Mouse (Mus musculus): ENCODE data around the gene Aqp6.

The Aqp6 gene

DNA sequence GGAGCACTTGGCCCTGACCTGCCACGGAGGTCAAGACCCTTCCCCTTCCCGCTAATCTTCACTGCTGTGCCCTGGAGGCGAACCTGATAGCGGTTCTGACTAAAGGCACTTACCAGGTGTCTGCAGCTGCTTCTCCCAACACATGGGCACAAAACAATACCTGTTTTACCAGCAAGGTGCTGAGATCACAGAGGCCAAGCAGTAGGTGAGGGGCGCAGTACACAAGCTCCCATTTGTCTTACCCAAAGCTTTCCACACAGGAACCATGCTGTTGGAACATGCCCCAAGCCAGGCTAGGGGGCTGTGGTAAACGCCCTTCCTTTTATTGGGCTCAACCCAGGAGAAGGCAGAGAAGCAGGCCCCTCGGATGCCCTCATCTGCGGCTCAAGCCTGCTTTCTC is 3.6 kb upstream of the Aqp6 start:
- no peak for DNase-seq (ENCODE audit: low read depth, low spot score)

DNA sequence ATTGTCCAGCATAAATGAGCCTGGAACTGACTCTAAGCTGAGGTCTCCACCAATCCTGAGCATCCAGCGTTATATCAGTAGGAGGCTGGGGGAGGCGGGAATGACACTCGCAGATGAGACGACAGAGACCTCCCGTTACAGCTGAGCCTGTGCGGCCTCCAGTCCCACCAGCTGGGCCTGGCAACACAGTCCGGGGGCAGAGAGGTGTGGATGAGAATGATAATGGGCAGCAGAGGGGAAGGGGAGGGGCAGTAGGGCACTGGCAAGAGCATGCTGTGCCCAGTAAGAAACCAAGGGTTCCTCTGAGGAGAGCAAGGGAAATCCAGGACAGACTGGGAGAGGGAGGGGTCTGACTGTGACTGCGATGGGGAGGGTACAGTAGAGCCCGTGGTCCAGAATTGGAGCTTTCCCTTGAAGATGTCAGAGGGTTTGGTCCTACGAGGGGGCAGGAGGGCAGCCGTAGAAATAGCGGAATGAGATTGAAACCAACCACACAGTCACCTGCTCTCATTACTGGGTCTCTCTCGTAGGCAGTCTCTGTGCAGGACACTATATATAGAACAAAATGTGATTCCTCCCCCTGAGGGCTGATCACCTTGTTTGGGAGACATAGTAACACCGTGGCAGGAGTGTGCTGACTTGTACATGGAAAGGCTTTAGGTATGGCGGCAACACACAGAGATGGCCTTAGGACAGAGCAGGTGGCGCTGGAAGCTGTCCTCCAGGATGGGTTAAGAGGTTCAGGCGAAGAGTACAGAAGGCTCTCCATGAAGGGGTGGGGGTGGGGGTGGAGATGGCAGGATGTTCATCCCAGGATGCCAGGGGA is 1.7 kb upstream of the Aqp6 start:
- DNase-seq (ENCODE audit: low read depth, low spot score): peak; percentile 90

DNA sequence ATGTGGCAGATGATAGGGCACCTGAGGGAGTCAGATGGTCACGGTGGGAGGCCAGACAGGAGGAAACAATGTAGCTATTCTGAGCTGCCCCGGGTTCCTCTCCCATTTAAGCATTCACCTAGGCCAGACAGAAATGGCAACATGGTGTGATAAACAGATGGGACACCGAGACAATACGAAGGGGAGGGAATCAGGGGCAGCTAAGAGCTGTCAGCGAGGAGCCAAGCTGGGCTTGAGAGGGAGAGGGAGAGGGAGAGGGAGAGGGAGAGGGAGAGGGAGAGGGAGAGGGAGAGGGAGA is 572 bp downstream of the Aqp6 start:
- peak; percentile 99 for DNase-seq (ENCODE audit: low read depth, low spot score)

DNA sequence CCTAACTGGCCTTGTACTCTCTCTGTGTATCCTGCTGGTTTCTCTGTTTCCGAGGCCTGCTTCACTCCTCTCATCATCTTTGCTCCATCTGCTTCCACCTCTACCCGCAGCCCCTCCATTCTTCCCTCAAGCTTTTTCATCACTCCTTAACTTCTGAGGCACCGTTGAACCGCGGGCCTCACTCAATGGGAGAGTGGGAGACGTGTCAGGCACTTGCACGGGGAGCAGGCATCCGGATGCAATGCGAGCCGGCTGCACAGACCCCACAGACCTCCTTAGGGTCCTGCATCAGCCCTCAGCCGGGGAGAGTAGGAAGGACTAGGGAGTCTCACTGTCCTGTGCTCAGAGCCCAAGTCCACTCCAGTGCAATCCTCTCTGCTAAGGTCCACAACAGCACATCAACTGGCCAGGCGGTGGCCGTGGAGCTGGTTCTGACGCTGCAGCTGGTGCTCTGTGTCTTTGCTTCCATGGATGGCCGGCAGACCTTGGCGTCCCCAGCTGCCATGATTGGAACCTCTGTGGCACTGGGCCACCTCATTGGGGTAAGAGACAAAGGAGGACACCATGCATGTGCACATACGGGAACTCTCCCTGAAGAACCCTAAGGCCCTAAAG is 1.1 kb downstream of the Aqp6 start:
- peak; percentile 23 for DNase-seq (ENCODE audit: low read depth, low spot score)

DNA sequence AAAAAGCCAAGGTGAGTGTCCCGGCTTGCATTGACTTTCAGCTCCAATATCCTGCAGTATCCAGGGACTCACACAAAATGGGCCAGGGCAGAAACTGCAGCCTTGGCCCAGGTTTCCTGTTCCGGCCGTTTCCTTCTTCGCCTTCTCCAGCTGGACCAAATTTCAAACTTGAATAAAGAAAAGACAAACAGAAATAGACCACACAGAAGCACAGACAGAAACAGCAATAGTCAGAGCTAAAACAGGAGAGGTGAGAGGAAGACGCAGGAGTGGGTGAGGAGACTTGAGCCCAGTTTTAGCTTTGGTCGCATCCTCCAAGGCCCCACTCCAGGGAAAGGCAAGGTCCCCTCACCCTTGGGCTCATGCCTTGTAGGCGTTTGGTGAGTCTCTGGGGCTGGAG is 2.0 kb downstream of the Aqp6 start:
- DNase-seq (ENCODE audit: low read depth, low spot score): peak; percentile 63

DNA sequence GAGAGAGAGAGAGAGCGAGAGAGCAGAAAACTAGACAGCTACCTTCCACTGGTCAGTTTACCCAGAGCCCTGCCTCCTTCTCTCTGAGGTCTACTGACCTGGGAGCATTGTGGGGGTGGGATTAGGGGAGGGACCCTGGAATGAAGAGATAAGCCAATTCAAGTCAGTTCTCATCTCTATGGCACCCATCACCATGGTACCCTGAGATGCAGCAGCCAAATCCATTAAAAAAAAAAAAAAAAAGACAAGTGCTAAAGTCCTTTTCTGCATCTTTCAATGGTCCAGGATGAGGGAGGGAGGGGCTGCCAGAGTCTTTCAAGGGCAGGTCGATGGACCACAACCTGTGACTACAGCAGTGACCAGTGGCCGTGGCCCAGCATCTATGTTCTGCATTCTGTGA is 4.4 kb downstream of the Aqp6 start:
- DNase-seq (ENCODE audit: low read depth, low spot score): peak; percentile 31

DNA sequence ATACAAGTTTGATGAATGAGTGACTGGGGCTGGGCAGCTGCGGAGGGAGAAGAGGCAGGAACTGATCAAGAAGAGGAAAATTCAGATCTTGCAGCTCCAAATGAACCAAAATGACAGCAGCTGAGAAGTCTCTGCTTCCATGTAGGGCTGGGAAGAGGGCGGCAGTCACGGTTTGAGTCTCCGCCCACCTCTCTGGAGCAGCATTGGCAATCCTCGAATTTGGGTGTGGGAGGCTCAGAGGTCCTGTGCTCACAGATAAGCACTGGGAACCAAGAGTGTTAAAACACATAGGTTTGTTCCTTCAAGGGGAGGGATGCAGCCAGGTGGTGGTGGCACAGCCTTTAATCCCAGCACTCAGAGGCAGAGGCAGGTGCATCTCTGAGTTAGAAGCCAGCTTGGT is 5.3 kb downstream of the Aqp6 start:
- DNase-seq (ENCODE audit: low read depth, low spot score): peak; percentile 83

DNA sequence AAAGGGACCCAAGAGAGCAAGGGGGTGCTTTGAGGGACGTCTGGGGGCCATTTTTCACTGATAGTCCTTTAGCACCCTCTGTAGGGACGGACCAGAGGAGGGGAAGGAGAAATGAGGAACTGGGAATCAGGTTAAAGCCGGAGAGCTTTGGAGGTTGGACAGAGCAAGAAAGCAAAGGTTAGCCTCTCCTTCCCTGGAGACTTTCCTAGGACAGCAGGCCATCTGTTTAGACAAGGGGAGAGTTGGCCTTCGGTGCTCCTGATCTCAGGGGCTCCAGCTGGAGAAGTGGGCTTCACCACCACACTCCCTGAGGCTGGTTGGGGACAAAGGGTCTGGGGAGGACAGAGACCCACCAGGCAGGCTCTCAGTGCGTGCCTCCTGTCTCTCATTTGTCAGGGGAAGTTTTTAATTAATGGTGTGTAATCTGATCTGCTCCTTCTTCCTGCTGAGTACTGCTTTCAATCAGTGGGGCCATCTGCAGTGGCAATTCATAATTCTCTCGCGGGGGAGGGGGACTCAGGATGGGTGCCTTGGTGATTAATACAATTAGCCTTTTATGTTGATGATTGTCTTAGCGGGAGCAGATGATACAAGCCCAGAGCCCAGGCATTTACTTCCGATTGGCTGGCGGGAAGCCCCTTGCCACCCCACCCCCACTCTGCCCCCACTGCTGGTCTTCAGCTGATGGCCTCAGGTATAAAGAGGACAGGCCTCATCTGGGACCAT is 6.4 kb downstream of the Aqp6 start:
- DNase-seq (ENCODE audit: low read depth, low spot score): peak; percentile 60

DNA sequence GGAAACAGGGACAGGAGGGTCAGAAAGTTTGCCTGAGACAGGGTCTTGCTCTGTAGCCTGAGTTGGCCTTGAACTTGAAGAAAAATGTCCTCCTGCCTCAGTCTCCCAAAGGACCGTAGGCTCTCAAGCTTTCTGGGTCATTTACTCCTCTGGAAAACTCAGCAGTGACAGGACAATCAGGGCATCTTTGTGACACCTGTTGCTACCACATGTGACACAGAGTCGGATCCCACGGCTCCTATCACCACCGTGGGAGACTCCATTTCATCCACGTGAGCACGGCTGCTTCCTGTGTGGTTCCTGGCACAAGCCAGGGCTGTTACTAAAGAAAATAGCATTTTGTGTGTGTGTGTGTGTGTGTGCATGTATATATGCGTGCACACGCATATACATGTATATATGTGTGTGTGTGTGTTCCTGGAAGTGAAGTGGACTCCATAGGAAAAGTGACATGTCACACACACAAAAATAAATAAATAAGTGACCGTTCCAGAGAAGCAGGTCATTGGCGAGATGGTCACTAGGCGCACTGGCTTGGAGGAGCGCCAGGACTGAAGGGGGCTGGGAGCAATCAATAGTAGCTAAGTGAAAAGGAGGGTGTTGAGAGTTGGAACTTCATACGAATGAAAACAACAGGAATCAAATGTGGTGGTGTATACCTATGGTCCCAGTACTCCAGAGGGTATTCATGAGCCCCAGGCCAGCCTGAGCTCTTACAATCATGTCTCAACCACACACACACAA is 7.4 kb downstream of the Aqp6 start:
- no peak for DNase-seq (ENCODE audit: low read depth, low spot score)

DNA sequence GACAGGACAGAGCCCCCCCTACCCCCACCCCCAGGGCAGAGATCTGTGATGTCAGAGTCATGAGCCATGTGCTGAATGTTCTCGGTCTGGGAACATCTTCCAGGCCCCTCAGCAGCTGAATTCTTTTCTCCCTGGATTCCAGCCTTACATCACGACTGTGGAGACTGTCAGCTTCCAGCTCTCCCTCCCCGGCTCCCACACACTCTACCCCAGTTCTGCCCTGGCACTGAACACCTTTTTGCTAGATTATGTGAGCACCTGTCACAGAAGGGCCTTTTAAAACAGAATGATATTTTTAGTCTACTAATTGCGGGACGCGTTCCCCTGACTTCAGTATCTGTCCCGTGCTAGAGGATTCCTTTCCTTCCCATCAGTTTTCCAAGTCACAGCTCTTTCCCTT is 10.4 kb downstream of the Aqp6 start:
- peak; percentile 71 for DNase-seq (ENCODE audit: low read depth, low spot score)

DNA sequence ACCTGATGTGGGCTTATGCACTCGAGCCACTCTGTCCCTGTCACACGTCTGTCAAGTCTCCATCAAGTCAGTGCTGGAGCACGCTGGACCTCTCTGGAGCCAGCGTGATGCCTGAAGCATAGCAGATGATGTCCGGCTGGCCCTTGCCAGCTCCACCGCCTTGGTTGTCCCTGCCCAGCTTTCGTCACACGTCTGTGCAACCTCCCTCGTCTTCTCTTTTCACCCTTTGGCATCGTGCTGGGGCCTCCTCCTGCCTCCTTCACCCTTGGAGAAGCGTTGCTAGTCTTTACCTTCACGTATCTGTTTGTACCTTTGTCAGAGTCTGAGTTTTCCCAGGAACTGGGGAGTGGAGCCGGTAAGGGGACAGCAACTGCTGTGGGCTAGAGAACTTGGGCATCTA is 13.1 kb downstream of the Aqp6 start:
- DNase-seq (ENCODE audit: low read depth, low spot score): no peak

DNA sequence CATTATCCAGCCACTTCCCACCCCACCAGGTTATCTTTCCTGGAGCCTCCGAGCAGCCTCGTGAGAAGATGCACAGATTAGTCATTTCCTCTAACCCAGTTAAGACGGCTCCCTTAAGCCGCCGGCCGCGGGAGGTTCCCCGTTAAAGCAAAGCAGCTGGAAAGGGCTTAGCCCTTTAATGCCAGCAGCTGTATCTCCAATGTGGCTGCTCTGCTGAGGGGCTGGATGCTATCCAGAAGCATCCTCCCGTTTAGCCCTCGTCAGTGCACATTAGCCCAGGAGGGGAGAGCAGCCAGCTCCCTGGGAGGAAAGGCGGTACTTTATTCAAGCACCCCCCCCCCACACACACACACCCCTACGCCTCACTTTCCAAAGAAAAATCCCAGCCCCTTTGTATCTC is 13.6 kb downstream of the Aqp6 start:
- peak; percentile 69 for DNase-seq (ENCODE audit: low read depth, low spot score)

DNA sequence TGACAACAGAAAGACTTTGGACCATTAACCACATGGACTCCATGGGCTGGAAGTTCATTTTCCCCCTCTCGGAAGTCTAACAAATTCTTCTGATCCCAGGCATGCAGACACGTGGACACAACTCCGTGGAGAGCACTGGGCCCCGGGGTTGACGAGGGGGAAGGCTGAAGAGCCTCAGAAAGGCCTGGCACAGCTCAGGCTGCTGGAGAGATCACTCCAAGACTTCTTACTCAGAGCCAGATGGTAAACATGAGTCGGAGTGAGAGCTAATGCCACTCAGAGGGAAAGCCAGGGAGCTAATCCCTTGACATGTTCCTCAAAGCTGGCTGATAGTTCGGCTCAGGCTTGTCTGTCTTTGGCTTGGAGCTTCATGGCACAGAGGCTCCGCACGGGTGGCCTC is 14.0 kb downstream of the Aqp6 start:
- DNase-seq (ENCODE audit: low read depth, low spot score): peak; percentile 63

DNA sequence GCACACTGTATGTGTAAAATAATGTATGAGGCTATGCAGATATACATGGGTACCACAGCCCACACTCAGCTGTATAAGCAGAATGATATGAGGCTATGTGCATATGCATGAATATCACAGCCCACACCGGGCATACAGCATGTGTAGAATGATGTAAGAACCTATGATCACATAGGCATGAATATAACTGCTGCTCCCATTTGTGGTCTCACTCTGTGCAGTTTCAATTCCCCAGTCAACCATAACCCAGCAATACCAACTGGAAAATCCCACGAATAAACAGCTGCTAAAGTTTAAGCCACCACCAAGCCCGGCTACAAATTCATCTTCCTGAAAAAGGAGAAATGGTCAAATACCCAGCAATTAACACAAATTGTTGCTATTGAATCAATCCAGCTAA is 17.4 kb downstream of the Aqp6 start:
- no peak for DNase-seq (ENCODE audit: low read depth, low spot score)

DNA sequence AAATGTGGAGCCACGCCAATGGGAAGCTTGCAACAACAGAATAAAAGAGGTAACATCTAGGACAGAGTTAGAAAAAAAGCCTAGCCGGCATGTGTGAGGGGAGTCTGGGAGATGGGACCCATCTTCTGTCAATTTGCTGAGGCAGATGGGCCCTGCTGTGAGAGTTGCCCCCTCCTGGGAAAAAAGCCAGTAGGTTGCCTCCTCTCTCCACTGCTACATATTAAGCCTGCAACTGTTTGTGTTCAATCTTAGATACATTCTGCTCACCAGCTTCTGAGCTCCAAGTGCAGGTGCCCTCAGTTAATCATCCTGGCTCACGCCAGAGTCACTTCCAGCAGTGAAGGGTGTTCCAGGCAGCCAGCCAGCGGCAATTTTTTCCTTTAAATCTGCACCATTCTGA is 18.6 kb downstream of the Aqp6 start:
- DNase-seq (ENCODE audit: low read depth, low spot score): peak; percentile 70

DNA sequence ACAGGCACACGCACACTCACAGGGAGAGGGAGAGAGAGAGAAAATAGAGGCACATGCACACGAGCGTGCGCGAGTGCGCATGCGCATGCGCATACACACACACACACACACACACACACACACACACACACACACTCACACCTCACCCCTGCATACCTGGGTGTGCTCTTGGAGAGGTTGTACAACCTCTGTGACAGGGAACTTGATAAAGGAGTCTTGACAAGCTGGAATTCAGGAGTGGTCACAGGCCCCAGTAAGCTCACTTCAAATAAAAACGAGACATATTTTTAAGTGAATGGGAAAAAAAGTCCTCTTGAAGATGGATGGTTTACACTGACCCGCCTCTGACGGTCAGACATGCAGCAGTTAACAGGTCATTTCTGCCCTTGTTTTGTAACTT is 20.9 kb downstream of the Aqp6 start:
- no peak for DNase-seq (ENCODE audit: low read depth, low spot score)

DNA sequence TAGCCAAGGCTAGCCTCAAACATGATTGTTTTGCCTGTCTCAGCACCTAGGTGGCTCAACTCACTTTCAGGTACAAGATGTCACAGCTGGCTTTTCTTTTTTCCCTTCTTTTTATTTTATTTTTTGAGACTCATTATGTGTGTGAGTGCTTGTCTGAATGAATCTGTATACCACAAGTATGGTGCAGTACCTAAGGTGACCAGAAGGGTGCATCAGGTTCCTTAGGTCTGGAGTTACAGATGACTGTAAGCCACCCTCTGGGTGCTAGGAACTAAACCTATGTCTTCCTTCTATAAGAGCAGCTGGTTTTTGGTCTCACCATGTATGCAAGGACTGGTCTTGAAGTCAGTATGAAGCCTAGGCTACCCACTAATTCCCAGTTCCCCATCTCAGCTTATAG is 30.4 kb downstream of the Aqp6 start:
- DNase-seq (ENCODE audit: low read depth, low spot score): no peak

DNA sequence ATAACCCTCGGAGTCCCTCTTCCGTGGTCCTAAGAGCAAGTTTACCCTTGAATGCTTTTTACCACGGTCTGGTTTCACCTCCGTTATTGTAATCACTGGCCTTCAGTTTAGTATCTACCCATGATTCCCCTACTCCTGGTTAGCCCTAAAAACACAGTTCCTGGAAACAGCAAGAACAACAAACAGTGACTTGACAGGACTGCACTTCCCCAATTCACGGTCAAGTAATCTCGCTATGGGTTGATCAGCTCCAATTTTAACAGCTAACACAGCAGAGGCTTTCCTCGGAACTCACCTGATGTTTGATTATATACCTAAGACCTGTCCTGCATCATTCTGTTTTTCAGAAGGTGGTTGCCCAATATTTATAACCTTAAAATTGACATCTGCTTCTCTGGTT is 33.5 kb downstream of the Aqp6 start:
- no peak for DNase-seq (ENCODE audit: low read depth, low spot score)

DNA sequence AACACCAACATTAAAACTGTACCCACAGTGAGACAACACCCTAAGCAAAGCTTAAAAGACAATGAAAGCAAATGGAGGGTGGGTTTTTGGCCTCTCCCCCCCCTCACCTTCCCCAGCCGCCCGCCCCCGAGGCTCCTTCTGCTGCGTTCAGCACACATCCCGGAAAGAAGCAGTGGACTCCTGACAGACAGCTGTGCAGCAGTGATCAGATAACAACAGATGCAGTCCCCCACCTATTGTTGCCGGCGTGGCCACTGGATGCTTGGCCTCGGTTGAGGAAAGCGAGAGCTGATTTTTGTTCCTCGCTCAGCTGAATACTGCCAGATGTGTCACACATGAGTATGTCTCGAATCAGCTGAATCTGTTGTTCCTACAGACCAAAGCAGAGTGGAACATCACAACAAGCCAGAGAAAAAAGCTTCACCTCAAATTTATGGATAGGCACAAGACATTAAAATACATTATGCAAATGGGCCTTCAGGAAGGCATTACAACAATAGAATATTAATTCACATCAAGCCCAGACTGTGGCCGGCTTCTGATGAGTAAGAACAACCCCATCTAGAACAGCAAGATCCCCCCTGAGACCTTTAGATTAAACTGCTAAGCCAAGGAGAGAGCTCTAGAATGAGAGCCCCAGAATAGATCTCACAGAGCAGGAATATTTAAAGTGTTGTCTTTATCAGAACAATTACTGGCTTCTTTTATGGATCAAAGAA is 36.4 kb downstream of the Aqp6 start:
- no peak for DNase-seq (ENCODE audit: low read depth, low spot score)

DNA sequence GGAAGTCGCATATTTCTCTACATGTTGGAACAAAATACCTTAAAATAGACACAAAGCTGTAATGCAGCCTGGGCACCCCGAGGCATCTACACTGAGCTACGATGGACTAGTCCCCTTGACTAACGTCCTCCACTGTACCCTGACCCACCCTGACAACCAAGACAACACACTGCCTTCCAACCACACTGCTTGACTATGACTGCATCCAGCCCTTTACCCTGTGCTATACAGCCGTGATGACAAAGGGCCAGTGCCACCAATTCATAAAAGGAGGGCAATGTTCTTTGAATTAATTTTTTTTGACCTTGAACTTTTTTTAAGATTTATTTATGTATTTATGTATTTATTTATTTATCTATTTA is 36.9 kb downstream of the Aqp6 start:
- no peak for DNase-seq (ENCODE audit: low read depth, low spot score)

DNA sequence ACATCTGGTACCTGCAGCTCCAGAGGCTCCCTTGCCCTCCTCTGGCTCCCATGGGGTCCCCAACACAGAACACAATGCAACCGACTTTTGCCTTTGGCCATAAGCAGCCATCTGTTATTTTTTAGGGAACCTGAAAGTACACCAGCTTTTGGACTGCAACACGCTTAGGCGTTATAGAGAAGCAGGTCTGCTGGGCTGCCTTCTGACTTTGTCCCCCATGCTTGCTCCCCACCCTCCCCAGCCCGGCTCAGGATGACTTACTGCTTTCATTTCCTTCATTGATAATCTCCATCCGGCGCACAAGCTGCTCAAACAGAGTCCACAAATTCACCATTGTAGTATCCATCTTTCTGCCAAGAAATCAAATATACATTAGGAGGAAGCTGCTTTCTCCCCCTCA is 41.4 kb downstream of the Aqp6 start:
- no peak for DNase-seq (ENCODE audit: low read depth, low spot score)

DNA sequence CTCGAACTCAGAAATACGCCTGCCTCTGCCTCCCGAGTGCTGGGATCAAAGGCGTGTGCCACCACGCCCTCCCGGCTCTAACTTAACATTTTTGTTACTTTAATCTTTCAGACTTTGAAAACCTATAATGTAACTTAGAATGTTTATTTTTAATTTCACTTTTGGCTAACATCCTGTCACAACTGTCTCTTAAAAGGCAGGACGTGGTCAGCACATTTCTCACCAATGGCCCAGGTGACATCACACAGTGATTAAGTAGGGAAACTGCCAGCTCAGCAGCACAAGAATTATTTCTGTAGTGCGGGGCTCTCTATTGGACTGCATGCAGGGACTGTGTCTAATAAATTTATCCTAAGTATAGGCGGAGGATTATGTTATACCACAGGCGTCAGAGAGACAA is 42.6 kb downstream of the Aqp6 start:
- no peak for DNase-seq (ENCODE audit: low read depth, low spot score)

Data from brain, adult 2 months (tissue).